Mouse (Mus musculus): ENCODE data around the gene Acvr1. TPM values are rescaled to one million over a fixed set of nuclear protein-coding genes. Genes with fewer than 3 reads are reported as not detected.
A peak's percentile ranks its signal among the peaks of the same experiment; 100 is the strongest.

Gene Acvr1
- polyA plus RNA-seq, 1 experiment from 2014 or later, result 7.4 TPM

DNA sequence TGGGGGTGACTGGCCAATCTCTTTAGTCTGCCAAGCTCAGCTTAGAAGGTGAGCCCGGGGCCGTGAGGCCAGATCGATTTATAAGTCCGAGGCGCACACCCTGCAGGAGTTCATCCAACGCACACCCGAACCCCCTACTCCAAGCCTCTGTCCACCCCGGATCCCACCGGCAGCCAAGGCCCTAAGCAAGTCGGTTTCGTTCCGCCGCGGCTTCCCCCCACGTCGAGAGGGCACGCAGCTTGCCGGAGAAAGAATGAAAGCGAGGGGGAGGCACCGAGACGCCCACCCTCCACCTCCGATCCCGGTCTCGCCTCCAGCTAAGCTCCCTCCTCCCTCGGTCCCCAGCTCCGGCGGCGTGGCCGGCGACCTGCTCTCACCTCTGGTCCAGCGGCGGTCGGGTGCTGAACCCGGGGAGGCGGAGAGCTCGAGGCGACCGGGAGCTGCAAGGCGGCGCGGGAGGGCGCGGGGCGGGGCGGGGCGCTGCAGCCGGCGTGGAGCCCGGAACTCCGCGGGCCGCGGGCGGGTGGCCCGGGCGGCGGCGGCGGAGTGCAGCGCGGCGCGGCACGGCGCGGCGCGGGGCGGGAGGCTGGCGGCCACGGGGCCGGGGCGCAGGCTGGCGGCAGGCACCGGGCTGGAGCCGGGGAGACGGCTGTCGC, 419 bp downstream of the Acvr1 start:
- H3K4me2 ChIP-seq (ENCODE audit: low read length), result peak overlapping the region; percentile 51
- peaks cover 40% of the 10 kb centered on the region for H3K4me1 ChIP-seq (replicated peaks; ENCODE audit: control insufficient read depth, insufficient read depth, low read length)
- 1% methylated on average over 71 of the region's 78 CpGs for WGBS
- H3K27ac ChIP-seq (ENCODE audit: low read length), result peak overlapping the region; percentile 98
- ATAC-seq, result peak; percentile 65
- H3K36me3 ChIP-seq (ENCODE audit: control insufficient read depth, insufficient read depth), result no peaks in the 10 kb centered on the region
- no peaks in the 10 kb centered on the region for H3K27me3 ChIP-seq (replicated peaks; ENCODE audit: control insufficient read depth, insufficient read depth, low read length)
- no peaks in the 10 kb centered on the region for H3K9me3 ChIP-seq (ENCODE audit: control insufficient read depth, low read length)
- peak overlapping the region; percentile 97 for H3K9ac ChIP-seq (replicated peaks; ENCODE audit: low read depth, low read length)
- H3K4me3 ChIP-seq (replicated peaks; ENCODE audit: low read length), result peak overlapping the region; percentile 94

DNA sequence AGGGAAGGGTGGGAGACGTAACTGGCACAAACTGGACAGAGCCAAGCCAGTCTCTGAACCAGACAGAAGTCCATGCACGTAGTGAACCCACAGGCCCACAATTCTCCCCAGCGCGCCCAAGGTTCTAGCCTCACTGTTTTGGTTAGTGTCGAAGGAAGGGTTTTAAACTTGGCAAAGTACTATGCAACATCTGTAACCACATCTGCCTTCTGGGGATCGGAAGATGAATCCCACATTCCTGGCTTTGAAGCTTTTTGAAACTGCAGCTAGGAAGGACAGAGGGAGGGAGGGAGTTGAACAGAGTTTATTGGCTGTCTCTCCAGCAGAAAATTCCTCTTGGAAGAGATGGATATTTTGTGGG, 928 bp downstream of the Acvr1 start:
- peak overlapping the region; percentile 98 for H3K27ac ChIP-seq (ENCODE audit: low read length)
- H3K4me1 ChIP-seq (replicated peaks; ENCODE audit: control insufficient read depth, insufficient read depth, low read length), result peaks cover 40% of the 10 kb centered on the region
- H3K9me3 ChIP-seq (ENCODE audit: control insufficient read depth, low read length), result no peaks in the 10 kb centered on the region
- H3K9ac ChIP-seq (replicated peaks; ENCODE audit: low read depth, low read length), result peak overlapping the region; percentile 97
- H3K4me2 ChIP-seq (ENCODE audit: low read length), result peak overlapping the region; percentile 51
- whole genome bisulfite sequencing, result 2% methylated on average over 6 of the region's 6 CpGs
- no peaks in the 10 kb centered on the region for H3K27me3 ChIP-seq (replicated peaks; ENCODE audit: control insufficient read depth, insufficient read depth, low read length)
- no peak for ATAC-seq
- peak overlapping the region; percentile 94 for H3K4me3 ChIP-seq (replicated peaks; ENCODE audit: low read length)
- H3K36me3 ChIP-seq (ENCODE audit: control insufficient read depth, insufficient read depth), result no peaks in the 10 kb centered on the region

DNA sequence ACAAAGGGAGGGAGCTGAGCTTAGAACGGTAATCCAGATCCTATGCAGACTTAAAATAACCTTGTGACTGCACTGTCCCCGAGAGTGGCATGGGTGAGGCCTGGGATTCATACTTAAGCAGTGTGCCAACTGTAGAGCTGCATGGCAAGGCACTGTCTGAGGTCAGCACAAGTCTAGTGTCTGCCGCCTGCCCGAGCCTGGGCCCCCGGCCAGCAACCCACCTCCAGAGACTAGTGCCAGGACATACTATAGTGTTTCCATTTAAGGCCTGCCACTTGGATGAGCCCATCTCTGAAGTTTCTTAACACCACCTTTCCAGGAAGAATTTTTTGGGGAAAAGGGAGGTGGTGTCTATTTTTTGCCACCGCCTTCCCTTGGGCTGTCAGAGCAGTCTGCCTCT, 1.7 kb downstream of the Acvr1 start:
- WGBS, result 32% methylated on average over 6 of the region's 6 CpGs
- Histone ChIP-seq H3K36me3 (ENCODE audit: control insufficient read depth, insufficient read depth) (no peaks in the 10 kb centered on the region), H3K9ac (replicated peaks; ENCODE audit: low read depth, low read length) (peak overlapping the region; percentile 97; the same call in 1 of the 2 replicates), H3K4me1 (replicated peaks; ENCODE audit: control insufficient read depth, insufficient read depth, low read length) (peaks cover 40% of the 10 kb centered on the region), H3K4me2 (ENCODE audit: low read length) (peak overlapping the region; percentile 51), H3K4me3 (replicated peaks; ENCODE audit: low read length) (peak overlapping the region; percentile 94), H3K27ac (ENCODE audit: low read length) (0 out of 2 replicates have a peak overlapping the region, but pooled peaks have one; percentile 12), H3K27me3 (replicated peaks; ENCODE audit: control insufficient read depth, insufficient read depth, low read length) (no peaks in the 10 kb centered on the region), H3K9me3 (ENCODE audit: control insufficient read depth, low read length) (no peaks in the 10 kb centered on the region)
- ATAC-seq, result no peak

DNA sequence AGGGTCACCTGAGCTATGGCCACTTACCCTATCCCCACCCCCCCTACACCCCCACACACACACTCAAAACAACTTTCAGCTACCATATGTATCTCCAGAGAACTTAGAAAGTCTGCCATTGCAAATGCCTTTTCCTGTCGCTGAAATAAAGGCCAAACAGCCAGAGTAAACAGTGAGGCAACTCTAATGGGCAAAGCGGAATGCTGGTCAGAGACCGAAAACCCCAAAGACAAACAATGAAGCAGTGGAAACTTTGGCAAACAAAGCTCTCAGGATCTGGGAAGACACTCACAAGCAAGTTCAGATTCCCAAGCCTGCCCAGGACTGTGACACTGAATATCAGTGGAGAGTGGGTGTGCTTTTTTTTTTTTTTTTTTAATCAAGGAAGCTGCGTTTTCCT, 4.8 kb downstream of the Acvr1 start:
- no peak for ATAC-seq
- WGBS, result 77% methylated on average over 4 of the region's 4 CpGs
- no peaks in the 10 kb centered on the region for H3K9me3 ChIP-seq (ENCODE audit: control insufficient read depth, low read length)
- no peak overlapping the region for H3K27ac ChIP-seq (ENCODE audit: low read length)
- no peak overlapping the region for H3K4me3 ChIP-seq (replicated peaks; ENCODE audit: low read length)
- H3K9ac ChIP-seq (replicated peaks; ENCODE audit: low read depth, low read length), result no peak overlapping the region
- H3K4me2 ChIP-seq (ENCODE audit: low read length), result no peak overlapping the region
- no peaks in the 10 kb centered on the region for H3K36me3 ChIP-seq (ENCODE audit: control insufficient read depth, insufficient read depth)
- peaks cover 28% of the 10 kb centered on the region for H3K4me1 ChIP-seq (replicated peaks; ENCODE audit: control insufficient read depth, insufficient read depth, low read length)
- no peaks in the 10 kb centered on the region for H3K27me3 ChIP-seq (replicated peaks; ENCODE audit: control insufficient read depth, insufficient read depth, low read length)

- H3K36me3 ChIP-seq (ENCODE audit: control insufficient read depth, insufficient read depth), result no peaks in the 10 kb centered on the region
- H3K4me2 ChIP-seq (ENCODE audit: low read length), result no peak overlapping the region
- H3K27me3 ChIP-seq (replicated peaks; ENCODE audit: control insufficient read depth, insufficient read depth, low read length), result no peaks in the 10 kb centered on the region
- no peak overlapping the region for H3K27ac ChIP-seq (ENCODE audit: low read length)
- H3K9me3 ChIP-seq (ENCODE audit: control insufficient read depth, low read length), result no peaks in the 10 kb centered on the region
- WGBS, result 87% methylated on average over 9 of the region's 9 CpGs
- no peak overlapping the region for H3K4me3 ChIP-seq (replicated peaks; ENCODE audit: low read length)
- peaks cover 5% of the 10 kb centered on the region; the same call in 1 of the 2 replicates for H3K4me1 ChIP-seq (replicated peaks; ENCODE audit: control insufficient read depth, insufficient read depth, low read length)
- ATAC-seq, result no peak
- no peak overlapping the region for H3K9ac ChIP-seq (replicated peaks; ENCODE audit: low read depth, low read length)
These were observed 9.7 kb downstream of the Acvr1 start for GRCm38 (mm10) chr2:58557045-58557845.

DNA sequence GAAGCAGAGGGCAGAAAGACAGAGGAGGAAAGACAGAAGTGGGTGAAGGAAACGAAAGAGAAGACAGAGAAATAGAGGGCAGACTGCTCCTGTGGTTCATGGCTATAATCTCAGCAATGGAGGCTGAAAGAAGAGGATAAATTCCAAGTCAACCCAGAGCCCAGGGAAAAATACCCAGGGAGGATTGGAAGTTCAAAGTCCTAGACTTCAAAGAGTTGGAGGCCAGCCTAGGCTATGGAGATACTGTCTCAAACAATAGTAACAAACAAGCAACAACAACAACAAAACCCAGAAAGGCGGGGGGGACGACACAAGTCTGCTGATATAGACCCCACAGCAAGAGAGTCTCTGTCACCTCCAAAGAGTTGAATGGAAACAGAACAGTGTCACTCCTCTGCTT, 14.7 kb downstream of the Acvr1 start:
- Histone ChIP-seq H3K4me2 (ENCODE audit: low read length) (no peak overlapping the region), H3K4me1 (replicated peaks; ENCODE audit: control insufficient read depth, insufficient read depth, low read length) (peaks cover 20% of the 10 kb centered on the region), H3K27me3 (replicated peaks; ENCODE audit: control insufficient read depth, insufficient read depth, low read length) (no peaks in the 10 kb centered on the region), H3K36me3 (ENCODE audit: control insufficient read depth, insufficient read depth) (no peaks in the 10 kb centered on the region), H3K27ac (ENCODE audit: low read length) (no peak overlapping the region), H3K4me3 (replicated peaks; ENCODE audit: low read length) (no peak overlapping the region), H3K9ac (replicated peaks; ENCODE audit: low read depth, low read length) (no peak overlapping the region), H3K9me3 (ENCODE audit: control insufficient read depth, low read length) (no peaks in the 10 kb centered on the region)
- no peak for ATAC-seq
- WGBS, result 46% methylated on average over 3 of the region's 3 CpGs

DNA sequence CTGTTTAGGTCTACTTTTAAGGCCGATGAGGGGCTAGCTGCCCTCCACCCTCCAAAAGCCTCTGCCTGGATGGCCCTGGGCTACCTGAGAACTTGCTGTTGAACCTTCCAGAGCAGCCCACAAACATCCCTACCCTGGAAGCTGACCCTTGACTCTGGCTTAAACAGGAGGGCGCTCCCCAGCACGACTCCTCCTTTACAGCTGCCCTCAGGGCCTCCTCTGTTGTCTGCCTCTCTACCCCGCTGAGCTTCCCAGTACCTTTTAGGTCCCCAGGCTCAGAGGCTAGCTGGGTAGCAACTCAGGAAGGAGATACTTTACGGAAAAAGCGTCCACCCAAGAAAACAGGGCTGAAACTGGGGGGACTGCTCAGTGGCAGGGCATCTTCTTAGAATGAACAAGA, 15.1 kb downstream of the Acvr1 start:
- H3K36me3 ChIP-seq (ENCODE audit: control insufficient read depth, insufficient read depth), result no peaks in the 10 kb centered on the region
- no peak overlapping the region for H3K9ac ChIP-seq (replicated peaks; ENCODE audit: low read depth, low read length)
- no peak overlapping the region for H3K27ac ChIP-seq (ENCODE audit: low read length)
- 35% methylated on average over 6 of the region's 6 CpGs for WGBS
- ATAC-seq, result no peak
- no peaks in the 10 kb centered on the region for H3K9me3 ChIP-seq (ENCODE audit: control insufficient read depth, low read length)
- no peak overlapping the region for H3K4me3 ChIP-seq (replicated peaks; ENCODE audit: low read length)
- H3K27me3 ChIP-seq (replicated peaks; ENCODE audit: control insufficient read depth, insufficient read depth, low read length), result no peaks in the 10 kb centered on the region
- no peak overlapping the region for H3K4me2 ChIP-seq (ENCODE audit: low read length)
- peaks cover 20% of the 10 kb centered on the region for H3K4me1 ChIP-seq (replicated peaks; ENCODE audit: control insufficient read depth, insufficient read depth, low read length)

DNA sequence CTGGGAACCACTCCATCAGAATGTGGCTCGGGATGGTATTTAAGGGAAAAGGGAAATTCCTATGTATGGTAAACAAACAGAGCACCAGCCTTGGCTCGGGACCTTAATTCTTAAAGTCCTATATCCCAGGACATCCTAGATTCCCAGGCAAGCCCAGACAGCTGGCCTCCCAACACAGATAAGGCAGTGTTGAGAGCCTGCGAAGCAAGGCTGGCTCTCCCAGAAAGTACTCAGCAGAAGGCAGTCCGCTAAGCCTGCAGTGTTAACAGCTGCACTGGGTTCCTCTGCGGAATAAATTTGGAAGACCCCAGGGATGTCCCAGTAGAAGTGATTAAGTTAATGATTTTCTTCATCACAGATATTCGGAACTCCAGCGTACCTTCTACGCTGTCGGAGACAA, 16.5 kb downstream of the Acvr1 start:
- WGBS, result 62% methylated on average over 9 of the region's 9 CpGs
- peak; percentile 60 for ATAC-seq

DNA sequence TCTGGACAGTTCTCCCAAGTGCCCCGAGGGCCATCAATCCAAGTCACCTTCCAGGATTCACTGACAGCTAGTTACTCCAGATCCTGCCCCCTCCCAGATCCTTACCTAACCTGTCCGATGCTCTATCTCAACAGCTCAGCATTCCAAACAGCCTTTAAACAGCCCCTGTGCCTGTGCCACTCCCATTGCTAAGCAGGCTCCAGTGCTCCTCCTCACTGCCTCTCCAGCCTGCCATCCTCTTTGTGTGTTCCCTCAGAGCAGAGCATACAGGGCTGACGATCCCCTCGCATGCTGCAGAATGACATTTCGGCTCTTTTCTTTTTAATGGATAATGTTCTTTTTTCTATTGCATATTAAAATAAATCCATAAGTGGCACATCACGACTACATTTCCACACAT, 17.0 kb downstream of the Acvr1 start:
- Histone ChIP-seq H3K4me1 (replicated peaks; ENCODE audit: control insufficient read depth, insufficient read depth, low read length) (peaks cover 20% of the 10 kb centered on the region), H3K27me3 (replicated peaks; ENCODE audit: control insufficient read depth, insufficient read depth, low read length) (no peaks in the 10 kb centered on the region), H3K4me2 (ENCODE audit: low read length) (no peak overlapping the region), H3K9me3 (ENCODE audit: control insufficient read depth, low read length) (no peaks in the 10 kb centered on the region), H3K4me3 (replicated peaks; ENCODE audit: low read length) (no peak overlapping the region), H3K9ac (replicated peaks; ENCODE audit: low read depth, low read length) (no peak overlapping the region), H3K36me3 (ENCODE audit: control insufficient read depth, insufficient read depth) (no peaks in the 10 kb centered on the region), H3K27ac (ENCODE audit: low read length) (no peak overlapping the region)
- peak; percentile 41; the same call in 1 of the 2 replicates for ATAC-seq
- WGBS, result 58% methylated on average over 6 of the region's 6 CpGs

More for the DNA sequence above, 16.5 kb downstream of the Acvr1 start:
- Histone ChIP-seq H3K27ac (ENCODE audit: low read length) (no peak overlapping the region), H3K9me3 (ENCODE audit: control insufficient read depth, low read length) (no peaks in the 10 kb centered on the region), H3K4me1 (replicated peaks; ENCODE audit: control insufficient read depth, insufficient read depth, low read length) (peaks cover 20% of the 10 kb centered on the region), H3K27me3 (replicated peaks; ENCODE audit: control insufficient read depth, insufficient read depth, low read length) (no peaks in the 10 kb centered on the region), H3K4me2 (ENCODE audit: low read length) (no peak overlapping the region), H3K4me3 (replicated peaks; ENCODE audit: low read length) (no peak overlapping the region), H3K9ac (replicated peaks; ENCODE audit: low read depth, low read length) (no peak overlapping the region), H3K36me3 (ENCODE audit: control insufficient read depth, insufficient read depth) (no peaks in the 10 kb centered on the region)

All from forebrain, embryonic 16.5 days (tissue).